Mouse (Mus musculus) heart, postnatal 4 days (tissue): ENCODE results near the gene Eftud2. TPM values are rescaled to one million over a fixed set of nuclear protein-coding genes. Genes with fewer than 3 reads are reported as not detected.

Experiments used
- DNase-seq: peaks from one replicate; pipeline ENCODE4 v3.0.0; 2021
- total RNA-seq, 2 experiments: library from RNA; stranded (reverse); gene quantifications; 2 replicates each; pipeline ENCODE4 v1.2.3; 2021

Eftud2 gene
- total RNA-seq, result 10 to 100 TPM; 71.6 to 78.1 TPM

DNA sequence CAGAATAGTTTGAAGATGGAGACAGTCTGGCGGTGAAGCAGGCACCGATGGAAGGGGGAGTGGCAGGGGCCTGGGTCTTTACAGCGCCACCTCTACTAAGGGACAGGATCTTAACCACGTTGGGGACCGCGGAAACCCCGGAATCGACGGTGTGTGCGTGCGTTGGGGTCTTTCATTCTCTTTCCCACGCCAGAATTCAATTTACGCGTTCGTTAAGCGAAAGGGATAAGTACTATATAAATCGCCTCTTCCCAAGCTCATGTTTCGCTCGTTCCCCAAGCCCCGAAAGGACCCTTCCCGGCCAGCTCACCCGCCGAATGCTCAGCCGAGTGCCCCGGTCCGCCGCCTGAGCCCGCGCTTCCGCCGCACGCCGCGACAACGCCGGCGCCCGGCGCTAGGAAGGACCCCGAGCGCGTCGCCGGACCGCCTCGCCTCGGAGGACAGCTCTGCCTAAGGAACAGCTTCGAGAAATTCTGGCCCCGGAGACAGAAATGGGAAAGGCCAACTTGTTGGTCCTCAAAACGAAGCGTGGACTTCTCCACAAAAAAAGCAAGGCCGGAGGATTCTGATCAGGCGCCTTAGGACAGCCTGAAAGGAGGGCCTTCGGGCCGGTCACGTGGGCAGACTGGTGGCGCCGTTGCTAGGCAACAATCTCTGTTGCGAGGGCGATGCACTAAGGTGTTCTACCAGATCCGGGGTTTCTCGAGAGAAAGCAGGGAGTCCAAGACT lies at the start of gene Eftud2, which contains the start of gene Ccdc103:
Gene Eftud2 (minus strand): TSS at position 401 of the 729 bp plus-strand sequence.
Gene Ccdc103 (plus strand): TSS at position 620 of the 729 bp plus-strand sequence.
- DNase-seq, result peak; percentile 94

DNA sequence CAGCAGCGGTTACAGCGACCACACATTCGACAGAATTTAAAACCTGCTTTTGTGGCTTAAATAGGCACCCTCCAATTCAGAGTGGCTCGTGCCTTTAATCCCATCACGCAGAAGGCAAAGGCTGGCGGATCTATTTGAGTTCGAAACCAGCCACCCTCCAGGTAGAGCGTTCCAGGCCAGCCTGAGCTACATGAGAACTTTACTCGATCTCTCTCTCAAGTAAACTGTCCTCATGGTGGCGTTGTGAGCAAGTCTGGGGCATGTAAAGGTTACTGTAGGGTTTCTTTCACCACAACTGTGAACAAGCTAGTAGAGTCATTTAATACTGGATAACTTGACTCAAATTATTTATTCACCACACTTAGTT lies 44.5 kb upstream of the Eftud2 start:
- peak; percentile 59 for DNase-seq

DNA sequence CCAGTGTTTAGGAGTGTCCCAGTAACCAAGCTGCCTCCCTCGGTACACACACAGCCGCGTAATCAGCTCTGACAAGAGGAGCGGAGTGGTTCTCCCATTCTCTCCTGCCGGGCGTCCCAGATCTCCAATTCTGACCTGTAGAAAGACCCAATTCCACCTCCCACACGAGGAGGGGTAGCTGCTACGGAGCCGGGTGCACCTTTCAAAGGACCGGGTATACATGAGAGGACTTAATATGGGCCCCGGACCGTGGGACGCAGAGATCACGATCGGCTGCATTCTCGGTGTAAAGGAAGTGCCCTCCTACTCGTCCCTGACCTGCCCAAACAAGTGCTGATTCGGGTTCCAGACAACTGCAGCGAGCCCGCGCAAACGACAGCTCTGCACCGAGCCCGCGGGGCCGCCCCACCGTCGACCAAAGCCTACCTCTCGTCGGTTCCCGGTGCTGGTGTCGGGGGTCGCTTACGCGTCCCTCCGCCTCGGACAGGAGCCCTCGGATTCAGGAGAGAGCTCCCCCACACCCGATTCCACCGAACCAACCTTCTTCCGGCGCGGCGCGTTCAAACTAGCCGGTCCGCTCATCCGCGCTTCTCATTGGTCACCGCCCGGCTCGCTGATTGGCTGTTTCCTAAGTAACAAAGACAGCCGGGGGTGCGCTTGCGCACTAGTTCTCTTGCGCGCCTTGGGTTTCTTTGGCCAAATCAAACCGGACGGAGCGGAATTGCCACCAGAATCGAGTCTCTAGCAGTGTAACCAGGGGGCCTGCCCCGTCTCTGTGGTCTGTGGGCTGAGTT lies 44.0 kb upstream of the Eftud2 start, which contains the start of gene Kif18b:
Gene Kif18b (minus strand): TSS at position 568 of the 794 bp plus-strand sequence.
- DNase-seq, result peak; percentile 97

DNA sequence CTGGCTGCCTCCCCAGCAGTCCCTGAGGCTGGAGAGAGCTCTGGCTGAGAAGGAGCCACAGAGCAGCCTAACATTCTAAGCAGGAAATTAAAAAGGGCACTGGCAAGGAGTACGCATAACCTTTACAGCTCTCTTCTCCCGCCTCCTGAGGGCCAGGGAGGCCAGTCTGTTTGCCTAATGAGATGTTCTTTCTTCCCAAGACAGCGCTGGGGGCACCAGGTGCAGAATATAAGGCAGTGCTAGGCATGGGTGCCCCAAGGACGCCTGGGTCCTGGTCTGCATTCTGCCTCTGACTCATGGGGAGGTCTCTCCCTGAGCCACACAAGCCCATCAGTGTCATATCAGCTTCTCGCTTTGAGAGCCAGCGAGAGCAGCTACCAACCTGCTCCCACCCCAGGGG lies 40.7 kb upstream of the Eftud2 start:
- no peak for DNase-seq

DNA sequence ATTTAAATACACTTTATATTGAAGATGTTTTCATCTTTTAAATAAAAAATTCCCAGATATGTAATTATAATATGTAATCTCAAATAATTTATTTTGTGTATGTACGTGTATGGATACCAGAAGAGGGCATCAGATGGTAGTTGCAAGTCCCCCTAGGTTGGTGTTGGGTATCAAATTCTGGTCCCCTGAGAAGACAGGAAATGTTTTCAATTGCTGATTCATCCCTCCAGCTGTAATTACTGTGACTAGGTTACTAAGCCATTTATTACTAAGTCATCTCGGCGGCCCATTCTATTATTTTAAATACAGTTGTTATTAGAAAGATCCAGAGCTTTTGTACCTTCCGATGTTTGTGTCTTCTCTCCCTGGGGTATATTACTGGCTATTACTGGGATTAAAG lies 37.3 kb upstream of the Eftud2 start:
- no peak for DNase-seq

DNA sequence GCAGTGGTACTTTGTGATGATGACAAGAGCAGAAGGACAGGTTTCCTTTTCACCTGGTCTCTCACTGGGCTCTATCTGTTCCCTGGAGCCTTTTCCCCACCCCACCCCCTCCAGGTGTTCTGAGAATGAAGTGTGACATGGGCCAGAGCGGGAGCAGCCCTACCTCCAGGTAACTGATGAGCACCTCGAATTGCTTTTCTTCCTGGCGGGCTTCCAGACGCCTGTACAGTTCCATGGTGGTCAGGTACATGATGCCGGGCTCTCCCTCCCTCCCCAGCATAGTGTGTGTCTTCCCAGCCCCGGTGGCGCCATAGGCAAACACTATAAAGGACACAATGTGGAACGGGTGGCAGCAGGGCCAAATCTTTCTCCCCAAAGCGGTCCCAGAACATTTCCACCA lies 34.6 kb upstream of the Eftud2 start:
- no peak for DNase-seq

DNA sequence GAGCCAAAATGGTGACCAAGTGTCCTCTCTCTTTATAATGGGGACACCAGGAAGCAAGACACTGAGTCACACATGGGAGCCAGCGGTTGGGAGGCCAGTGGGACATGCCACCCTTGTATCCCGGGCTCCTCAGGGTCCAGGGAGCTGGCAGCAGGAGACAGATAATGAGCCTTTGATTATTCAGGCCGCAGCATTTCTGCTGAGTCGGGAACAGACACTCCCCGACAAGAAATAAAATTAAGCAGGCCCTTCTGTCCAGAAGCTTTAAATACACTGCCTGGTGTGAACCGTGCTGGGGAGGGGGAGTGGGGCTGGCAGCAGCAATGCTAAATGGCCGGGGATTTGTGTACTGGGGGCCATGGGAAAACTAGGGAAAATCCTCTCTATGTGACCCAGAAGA lies 30.6 kb upstream of the Eftud2 start:
- no peak for DNase-seq

DNA sequence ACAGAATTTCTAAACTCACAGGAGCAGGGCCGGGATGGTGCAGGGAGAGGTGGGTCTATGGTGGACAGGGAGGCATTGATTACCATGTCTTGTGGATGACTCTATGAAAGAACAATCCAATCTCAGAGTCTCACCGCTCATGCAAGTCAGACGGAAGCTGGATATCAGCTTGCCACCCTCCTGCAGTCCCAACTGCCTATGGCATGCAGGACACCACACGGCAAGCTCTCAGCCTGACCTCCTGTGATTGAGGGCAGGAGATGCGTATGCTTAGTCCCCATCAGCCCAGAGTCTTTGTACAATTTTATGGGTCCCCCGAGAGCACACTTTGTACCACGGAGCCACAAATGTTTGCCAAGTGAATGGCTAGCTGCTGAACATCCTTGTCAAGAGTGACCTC lies 22.9 kb upstream of the Eftud2 start:
- no peak for DNase-seq

DNA sequence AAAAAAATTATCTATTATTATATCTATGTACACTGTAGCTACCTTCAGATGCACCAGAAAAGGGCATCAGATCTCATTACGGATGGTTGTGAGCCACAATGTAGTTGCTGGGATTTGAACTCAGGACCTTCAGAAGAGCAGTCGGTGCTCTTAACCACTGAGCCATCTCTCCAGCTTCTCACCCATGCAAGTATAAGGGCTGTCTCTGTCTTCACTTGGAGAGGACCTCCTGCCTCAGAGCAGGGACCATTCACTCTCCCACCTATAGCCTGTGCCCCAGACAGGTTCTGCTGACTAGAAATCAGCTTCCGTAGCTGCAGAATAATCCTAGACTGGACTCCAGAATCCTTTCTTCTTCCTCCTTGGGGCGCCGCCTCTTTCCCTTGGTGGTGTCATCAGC lies 21.3 kb upstream of the Eftud2 start:
- DNase-seq, result no peak

DNA sequence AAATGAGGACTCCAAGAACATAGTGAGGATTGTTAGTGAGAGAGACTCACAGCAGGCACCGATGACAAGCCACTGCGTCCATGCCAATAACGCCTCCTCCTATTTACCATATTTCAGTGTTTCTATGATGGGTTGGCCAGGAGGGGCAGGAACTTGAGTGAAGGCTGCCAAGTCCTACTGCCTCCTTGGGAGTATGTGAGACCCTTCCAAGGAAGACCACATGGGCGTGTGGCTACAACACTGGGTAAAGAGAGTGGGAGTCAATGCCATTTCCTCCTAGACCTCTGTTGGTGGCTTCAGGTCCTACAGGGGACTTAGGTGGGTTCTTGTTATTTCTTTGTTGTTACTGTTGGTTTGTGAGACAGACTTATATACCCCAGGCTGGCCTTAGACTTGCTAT lies 20.4 kb upstream of the Eftud2 start:
- DNase-seq, result no peak

DNA sequence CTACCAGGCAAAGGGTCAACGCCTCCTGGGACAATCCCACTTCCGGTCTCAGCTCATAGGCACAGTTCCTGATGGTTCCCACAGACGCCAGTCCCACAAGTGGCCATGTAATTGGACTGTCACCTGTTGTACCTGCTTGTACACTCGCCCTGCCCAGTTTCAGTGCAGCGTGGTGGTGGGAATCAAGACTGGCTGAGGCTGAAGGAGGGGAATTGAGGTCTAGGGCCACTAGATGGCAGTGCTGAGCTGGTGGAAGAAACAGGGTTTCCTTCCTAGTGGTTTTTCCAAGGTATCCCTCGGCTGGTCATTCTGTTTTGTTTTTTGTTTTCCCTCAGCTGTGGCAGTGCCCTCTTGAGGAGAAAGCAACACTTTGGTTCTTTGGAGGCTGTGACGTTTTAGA lies 20.0 kb upstream of the Eftud2 start, which contains the start of gene Gfap:
Gene Gfap (minus strand): TSS at position 150 of the 400 bp plus-strand sequence.
- peak; percentile 91 for DNase-seq

DNA sequence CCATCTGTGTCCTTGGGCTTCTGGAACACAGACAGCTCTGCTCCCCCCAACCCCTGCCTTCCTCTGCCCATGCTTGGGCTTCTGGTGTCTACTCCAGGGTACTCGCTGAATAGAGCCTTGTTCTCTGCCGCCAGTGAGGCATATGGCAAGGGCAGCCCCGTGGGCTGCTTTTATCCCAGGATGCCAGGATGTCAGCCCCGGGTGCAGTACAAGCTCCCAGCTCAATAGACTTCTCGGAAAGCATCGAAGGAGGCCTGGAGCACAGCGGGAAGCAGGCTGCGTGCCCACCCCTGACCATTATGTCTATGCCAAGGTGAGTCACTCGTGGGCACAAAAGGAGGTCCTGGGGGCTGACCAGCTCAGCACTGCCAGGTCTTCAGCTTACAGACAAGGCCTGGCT lies 17.6 kb upstream of the Eftud2 start:
- DNase-seq, result no peak

DNA sequence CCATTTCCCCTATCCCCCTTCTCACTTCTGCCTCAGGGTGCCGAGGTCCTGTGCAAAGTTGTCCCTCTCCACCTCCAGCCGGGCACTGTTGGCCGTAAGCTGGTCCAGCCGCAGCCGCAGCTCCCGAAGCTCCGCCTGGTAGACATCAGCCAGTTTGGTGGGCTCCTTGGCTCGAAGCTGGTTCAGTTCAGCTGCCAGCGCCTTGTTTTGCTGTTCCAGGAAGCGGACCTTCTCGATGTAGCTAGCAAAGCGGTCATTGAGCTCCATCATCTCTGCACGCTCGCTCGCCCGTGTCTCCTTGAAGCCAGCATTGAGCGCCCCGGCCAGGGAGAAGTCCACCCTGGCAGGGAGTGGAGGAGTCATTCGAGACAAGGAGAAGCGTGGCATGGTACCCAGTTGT lies 15.9 kb upstream of the Eftud2 start:
- DNase-seq, result no peak

DNA sequence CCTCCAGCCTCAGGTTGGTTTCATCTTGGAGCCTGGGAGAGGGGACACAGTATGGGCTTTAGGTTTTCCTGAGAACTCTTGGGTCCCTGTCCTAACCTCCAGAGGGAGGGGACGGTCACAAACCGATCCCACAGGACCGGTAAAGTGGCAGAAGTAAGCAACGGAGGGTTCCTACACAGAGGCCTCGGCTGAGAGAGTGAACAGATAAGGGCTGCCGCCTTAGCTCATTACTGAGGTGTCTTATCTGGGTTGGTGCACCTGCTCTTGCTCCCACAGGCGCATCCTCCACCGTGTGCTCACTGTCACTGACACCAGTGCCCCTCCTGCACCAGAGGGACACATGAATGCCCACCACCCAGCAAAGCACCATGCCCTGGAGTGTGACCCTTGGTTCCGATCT lies 15.0 kb upstream of the Eftud2 start:
- no peak for DNase-seq

DNA sequence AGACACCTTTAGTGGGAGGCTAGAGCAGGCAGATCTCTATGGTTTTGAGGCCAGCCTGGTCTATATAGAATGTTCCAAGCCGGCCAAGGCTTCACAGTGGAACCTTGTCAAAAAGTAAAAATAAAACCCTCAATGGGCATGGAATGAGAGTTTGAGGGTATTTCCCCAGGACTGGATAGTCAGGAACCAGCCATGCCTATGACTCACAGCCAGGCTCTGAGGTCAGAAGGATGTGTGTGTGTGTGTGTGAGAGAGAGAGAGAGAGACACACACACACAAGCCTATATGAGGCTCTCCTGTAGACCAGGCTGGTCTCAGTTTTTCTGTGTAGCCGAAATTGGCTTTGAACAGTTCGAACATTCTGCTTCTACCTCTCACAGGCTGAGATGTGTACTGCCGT lies 13.9 kb upstream of the Eftud2 start:
- DNase-seq, result no peak

DNA sequence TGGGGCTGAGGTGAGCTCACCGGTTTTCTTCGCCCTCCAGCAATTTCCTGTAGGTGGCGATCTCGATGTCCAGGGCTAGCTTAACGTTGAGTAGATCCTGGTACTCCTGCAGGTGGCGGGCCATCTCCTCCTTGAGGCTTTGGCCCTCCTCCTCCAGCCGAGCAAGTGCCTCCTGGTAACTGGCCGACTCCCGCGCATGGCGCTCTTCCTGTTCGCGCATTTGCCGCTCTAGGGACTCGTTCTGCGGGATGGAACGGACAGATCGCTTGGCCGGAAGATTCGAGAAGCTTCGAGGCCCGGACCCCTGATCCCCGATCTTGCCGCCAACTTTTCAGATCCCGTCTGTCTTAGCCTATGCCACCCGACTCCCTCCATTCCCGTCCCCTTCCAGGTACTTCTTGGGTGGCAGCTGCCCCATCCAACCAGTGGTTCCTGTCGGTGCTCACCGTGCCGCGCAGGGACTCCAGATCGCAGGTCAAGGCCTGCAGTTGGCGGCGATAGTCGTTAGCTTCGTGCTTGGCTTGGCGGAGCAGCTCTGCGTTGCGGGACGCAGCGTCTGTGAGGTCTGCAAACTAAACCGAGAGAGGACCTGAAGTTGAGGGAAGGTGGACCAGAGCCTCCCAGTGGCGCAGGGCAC lies 12.3 kb upstream of the Eftud2 start:
- DNase-seq, result peak; percentile 64

DNA sequence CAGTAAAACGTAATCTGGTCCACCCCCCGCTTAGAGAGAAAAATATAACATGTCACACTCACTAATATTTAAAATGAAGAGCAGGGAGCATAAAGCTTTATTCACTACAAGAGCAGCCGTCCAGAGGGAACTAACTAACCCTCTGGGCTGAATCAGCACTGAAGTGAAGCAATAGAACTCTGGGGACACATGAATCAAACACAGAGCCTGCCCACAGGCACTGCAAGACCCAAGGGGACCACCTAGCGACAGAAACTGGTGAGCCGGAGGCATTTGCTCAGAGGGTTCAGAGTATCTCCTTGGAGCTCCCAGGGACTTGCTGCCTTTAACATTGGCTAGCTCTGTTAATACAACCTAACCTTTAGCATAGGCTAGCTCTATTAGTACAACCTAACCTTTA lies 9.3 kb upstream of the Eftud2 start:
- DNase-seq, result no peak

DNA sequence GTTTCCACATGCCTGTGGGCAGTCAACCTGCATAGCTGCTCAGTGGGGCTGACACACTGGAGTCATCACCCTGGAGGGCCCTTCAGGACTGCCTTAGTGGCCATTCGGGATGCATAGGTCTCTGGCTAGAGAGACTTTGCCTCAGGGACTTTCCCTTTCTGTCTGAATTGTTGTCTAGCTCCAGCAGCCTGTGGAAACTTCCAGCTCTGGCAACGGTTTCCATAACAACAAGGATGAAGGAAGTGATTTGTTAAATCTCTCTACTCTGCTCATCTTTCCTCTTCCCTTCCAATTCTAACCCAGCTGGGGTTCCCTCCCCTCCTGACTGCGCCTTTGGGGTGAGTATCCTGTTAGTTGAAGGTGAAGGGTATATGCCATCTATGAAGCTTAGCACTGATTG lies 7.3 kb upstream of the Eftud2 start:
- no peak for DNase-seq

DNA sequence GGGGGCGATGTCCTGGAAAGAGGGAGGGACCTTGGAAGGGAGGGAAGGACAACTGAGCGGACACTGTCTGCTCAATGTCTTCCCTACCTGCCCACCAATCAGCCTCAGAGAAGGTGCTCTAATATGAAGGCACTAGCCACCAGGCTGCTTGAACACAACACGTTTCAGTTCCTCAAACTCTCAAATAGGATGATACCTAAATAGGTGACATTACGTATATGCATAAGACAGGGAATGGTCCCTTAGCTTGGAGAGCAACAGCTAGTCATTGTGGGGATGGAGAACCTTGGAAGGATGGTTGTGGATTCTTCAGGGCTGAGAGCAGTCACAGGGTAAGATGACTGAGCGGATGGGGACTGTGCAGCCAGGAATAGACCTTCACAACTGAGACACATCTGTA lies 6.6 kb upstream of the Eftud2 start:
- DNase-seq, result no peak

DNA sequence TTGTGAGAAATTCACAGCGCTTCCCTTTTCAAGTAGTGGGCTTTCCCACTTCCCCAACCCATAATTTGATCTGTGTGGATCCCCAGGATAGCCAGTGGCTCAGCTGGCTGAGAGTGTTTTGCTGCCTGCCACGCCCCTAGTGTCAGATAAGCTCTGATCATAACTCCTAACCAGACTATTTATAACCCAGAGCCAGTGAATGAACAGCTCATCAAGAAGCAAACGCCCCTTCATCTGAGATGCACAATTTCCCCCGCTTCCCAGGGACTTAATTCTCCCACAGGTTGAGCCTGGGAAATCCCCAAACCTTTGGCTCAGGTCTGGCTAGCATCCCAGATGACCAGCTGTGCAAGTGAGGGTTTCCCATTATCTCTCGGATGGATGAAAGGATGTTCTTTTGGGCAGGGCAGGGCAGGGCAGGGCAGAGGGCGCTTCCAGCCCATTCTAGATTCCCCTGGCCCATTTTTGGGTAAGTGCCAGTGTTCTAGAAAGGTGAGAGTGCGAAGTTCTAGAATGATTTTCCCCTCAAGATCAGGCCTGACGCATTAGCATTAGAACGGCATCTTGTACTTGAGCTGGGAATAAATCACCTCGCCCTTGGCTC lies 3.9 kb upstream of the Eftud2 start, which contains the start of gene Fam187a:
Gene Fam187a (plus strand): TSS at position 554 of the 604 bp plus-strand sequence.
- no peak for DNase-seq

DNA sequence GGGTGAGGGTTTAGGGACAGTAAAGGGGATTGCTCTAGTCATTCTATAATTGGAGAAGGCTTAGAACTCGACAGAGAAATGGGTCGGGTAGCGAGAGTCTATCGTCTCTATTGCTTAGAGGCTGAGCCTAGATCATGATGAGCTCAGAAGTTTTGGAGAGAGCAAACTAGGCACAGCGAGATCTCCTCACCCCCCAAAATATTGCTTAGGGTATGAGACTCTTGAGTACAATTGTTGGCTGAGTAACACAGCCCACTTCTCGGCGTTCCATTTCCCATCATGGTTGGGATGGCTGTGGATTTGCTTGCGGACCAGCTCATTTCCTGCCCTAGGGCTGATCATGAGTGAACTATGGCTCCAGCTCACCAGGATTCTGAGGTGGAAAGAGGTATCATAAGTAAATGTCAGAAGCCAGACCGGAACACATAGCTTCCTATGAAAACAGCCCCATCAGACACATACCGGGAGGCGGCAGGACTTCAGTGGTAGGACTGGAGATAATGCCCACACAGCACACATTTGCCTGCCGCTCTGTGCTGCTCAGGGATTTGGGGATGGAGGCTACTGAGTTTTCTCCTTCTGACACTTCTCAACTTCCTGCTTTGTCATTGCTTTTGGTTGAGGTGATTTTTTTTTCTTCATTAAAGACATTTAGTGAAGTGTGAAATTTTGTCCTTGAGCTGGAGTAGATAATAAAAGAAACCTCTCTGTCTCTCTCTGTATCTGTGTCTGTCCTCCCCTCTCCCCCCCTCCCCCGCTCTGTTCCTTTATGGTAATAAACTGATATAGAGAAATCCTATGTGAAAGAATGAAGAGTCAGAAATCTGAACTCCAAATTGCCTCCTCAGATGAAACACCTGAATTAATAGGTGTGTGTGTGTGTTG lies 771 bp upstream of the Eftud2 start:
- DNase-seq, result peak; percentile 24

DNA sequence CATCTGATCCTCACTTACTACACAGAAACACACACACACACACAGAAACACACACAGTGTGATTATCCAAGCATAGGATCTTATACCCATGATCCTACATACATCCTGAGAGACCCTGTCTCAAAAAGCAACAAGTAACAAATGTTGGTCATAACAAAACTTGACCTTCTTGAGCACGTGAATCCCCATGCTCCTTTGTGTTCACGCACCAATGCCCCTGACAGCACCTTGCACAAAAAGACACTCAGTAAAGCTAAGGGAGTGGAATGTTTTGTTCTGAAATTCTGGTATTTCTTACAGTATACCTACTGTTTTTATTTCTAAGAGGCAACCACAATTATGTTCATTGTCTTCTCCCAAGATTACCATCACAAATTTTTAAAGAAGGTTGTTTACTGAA lies 1.2 kb downstream of the Eftud2 start:
- DNase-seq, result no peak
